Mouse (Mus musculus) MEL (cell line): ENCODE results near the gene Slc36a4. TPM values are rescaled to one million over a fixed set of nuclear protein-coding genes. Genes with fewer than 3 reads are reported as not detected.

Experiments
- DNase-seq: peaks from one replicate; pipeline ENCODE4 v3.0.0; 2011; ENCODE audit warnings: low read depth, low spot score
- H3K27ac ChIP-seq: 2 replicates; pipeline ENCODE4 v1.5.1; 2012; ENCODE audit warnings: low read depth, mild to moderate bottlenecking, control low read depth, low read length, moderate library complexity; ENCODE audit not compliant: control insufficient read depth
- H3K27me3 ChIP-seq, 2 experiments: fragments of 150-350 bp in 1 of 2; sonication (generic) in 1 of 2; 2 replicates each; pipeline ENCODE4 v1.6.1; 2012; ENCODE audit warnings: low read length in 2 of 2, mild to moderate bottlenecking in 2 of 2, improper control_type of control experiment in 1 of 2, moderate library complexity in 1 of 2; ENCODE audit not compliant: insufficient read depth in 2 of 2, control insufficient read depth in 1 of 2
- H3K36me3 ChIP-seq, 2 experiments: 2 replicates each; pipeline ENCODE4 v1.6.1; 2012 to 2014; ENCODE audit warnings: low read length in 2 of 2, improper control_type of control experiment in 1 of 2, inconsistent platforms in 1 of 2, mild to moderate bottlenecking in 1 of 2; ENCODE audit not compliant: insufficient read depth in 2 of 2, control insufficient read depth in 1 of 2
- H3K4me1 ChIP-seq, 2 experiments: fragments of 150-350 bp in 1 of 2; sonication (generic) in 1 of 2; 2 replicates each; pipeline ENCODE4 v1.6.1; 2012; ENCODE audit warnings: low read length in 2 of 2, improper control_type of control experiment in 1 of 2, mild to moderate bottlenecking in 1 of 2; ENCODE audit not compliant: insufficient read depth in 2 of 2, control insufficient read depth in 1 of 2
- H3K4me3 ChIP-seq, 2 experiments: fragments of 150-350 bp in 1 of 2; sonication (generic) in 1 of 2; 2 replicates each; pipeline ENCODE4 v1.5.1; 2012; ENCODE audit warnings: low read depth in 2 of 2, low read length in 2 of 2, mild to moderate bottlenecking in 2 of 2, moderate library complexity in 2 of 2, control low read depth in 1 of 2, improper control_type of control experiment in 1 of 2; ENCODE audit not compliant: control insufficient read depth in 1 of 2, insufficient read depth in 1 of 2
- H3K79me2 ChIP-seq: 2 replicates; pipeline ENCODE4 v1.6.1; 2012; ENCODE audit warnings: mild to moderate bottlenecking, low read length, moderate library complexity; ENCODE audit not compliant: control insufficient read depth, poor library complexity, insufficient read depth
- H3K9ac ChIP-seq: 2 replicates; pipeline ENCODE4 v1.6.1; 2012; ENCODE audit warnings: low read depth, mild to moderate bottlenecking, control low read depth, low read length, moderate library complexity; ENCODE audit not compliant: control insufficient read depth, poor library complexity, severe bottlenecking
- H3K9me3 ChIP-seq: fragments of 150-350 bp; sonication (generic); replicated peaks from 2 replicates; pipeline ENCODE4 v1.6.1; 2012; ENCODE audit warnings: mild to moderate bottlenecking, low read length, improper control_type of control experiment, moderate library complexity; ENCODE audit not compliant: insufficient read depth
- CTCF ChIP-seq, 3 experiments: IDR thresholded peaks in 2 of 3; conservative IDR thresholded peaks in 1 of 3; 2 replicates each; pipeline ENCODE4 v1.5.1; 2011 to 2012; ENCODE audit warnings: low read length in 3 of 3, low read depth in 2 of 3, mild to moderate bottlenecking in 2 of 3, improper control_type of control experiment in 1 of 3, inconsistent platforms in 1 of 3, mixed read lengths in 1 of 3, moderate library complexity in 1 of 3; ENCODE audit not compliant: control insufficient read depth in 1 of 3, insufficient read depth in 1 of 3, poor library complexity in 1 of 3, severe bottlenecking in 1 of 3
- E2F4 ChIP-seq: IDR thresholded peaks from 2 replicates; pipeline ENCODE4 v1.6.1; 2011; ENCODE audit warnings: low read depth, low read length, improper control_type of control experiment, borderline replicate concordance
- ELF1 ChIP-seq: IDR thresholded peaks from 2 replicates; pipeline ENCODE4 v1.6.1; 2014; ENCODE audit warnings: low read depth, mild to moderate bottlenecking, inconsistent platforms, low read length, improper control_type of control experiment, moderate library complexity
- EP300 ChIP-seq, 2 experiments: IDR thresholded peaks; 2 replicates each; pipeline ENCODE4 v1.6.1; 2011; ENCODE audit warnings: improper control_type of control experiment in 2 of 2, low read length in 2 of 2, low read depth in 1 of 2, mild to moderate bottlenecking in 1 of 2
- GABPA ChIP-seq: IDR thresholded peaks from 2 replicates; pipeline ENCODE4 v1.6.1; 2012; ENCODE audit warnings: low read depth, mild to moderate bottlenecking, inconsistent platforms, low read length, improper control_type of control experiment, moderate library complexity
- HCFC1 ChIP-seq: IDR thresholded peaks from 2 replicates; pipeline ENCODE4 v1.6.1; 2012; ENCODE audit warnings: low read depth, mild to moderate bottlenecking, inconsistent platforms, low read length, improper control_type of control experiment, moderate library complexity
- JUND ChIP-seq: IDR thresholded peaks from 2 replicates; pipeline ENCODE4 v1.6.1; 2011; ENCODE audit warnings: low read depth, mild to moderate bottlenecking, improper control_type of control experiment, low read length
- KAT2A ChIP-seq: conservative IDR thresholded peaks from 2 replicates; pipeline ENCODE4 v1.6.1; 2012; ENCODE audit warnings: low read depth, low read length, improper control_type of control experiment, inconsistent platforms
- MAZ ChIP-seq: IDR thresholded peaks from 2 replicates; pipeline ENCODE4 v1.6.1; 2012; ENCODE audit warnings: low read depth, mild to moderate bottlenecking, inconsistent platforms, low read length, improper control_type of control experiment
- MEF2A ChIP-seq: IDR thresholded peaks from 2 replicates; pipeline ENCODE4 v1.6.1; 2014; ENCODE audit warnings: low read depth, mild to moderate bottlenecking, inconsistent platforms, low read length, improper control_type of control experiment; ENCODE audit not compliant: poor library complexity, insufficient replicate concordance, severe bottlenecking; ENCODE audit errors: extremely low read depth
- MYC ChIP-seq: IDR thresholded peaks from 2 replicates; pipeline ENCODE4 v1.6.1; 2011; ENCODE audit warnings: low read depth, mild to moderate bottlenecking, low read length, improper control_type of control experiment, moderate library complexity
- NELFE ChIP-seq: IDR thresholded peaks from 2 replicates; pipeline ENCODE4 v1.6.1; 2011; ENCODE audit warnings: low read depth, low read length, improper control_type of control experiment
- POLR2A ChIP-seq, 2 experiments: IDR thresholded peaks; 2 replicates each; pipeline ENCODE4 v1.6.1; 2011 to 2012; ENCODE audit warnings: low read length in 2 of 2, mild to moderate bottlenecking in 2 of 2, control low read depth in 1 of 2, improper control_type of control experiment in 1 of 2, low read depth in 1 of 2, moderate library complexity in 1 of 2; ENCODE audit not compliant: control insufficient read depth in 1 of 2, insufficient read depth in 1 of 2, poor library complexity in 1 of 2
- POLR2AphosphoS2 ChIP-seq: IDR thresholded peaks from 2 replicates; pipeline ENCODE4 v1.6.1; 2011; ENCODE audit warnings: low read length, improper control_type of control experiment
- RCOR1 ChIP-seq: IDR thresholded peaks from 2 replicates; pipeline ENCODE4 v1.6.1; 2012; ENCODE audit warnings: low read depth, mild to moderate bottlenecking, inconsistent platforms, low read length, improper control_type of control experiment
- SIN3A ChIP-seq: IDR thresholded peaks from 2 replicates; pipeline ENCODE4 v1.6.1; 2012; ENCODE audit warnings: low read length, improper control_type of control experiment, inconsistent platforms
- SMC3 ChIP-seq: IDR thresholded peaks from 2 replicates; pipeline ENCODE4 v1.6.1; 2011; ENCODE audit warnings: low read depth, low read length, improper control_type of control experiment
- TAL1 ChIP-seq: IDR thresholded peaks from 2 replicates; pipeline ENCODE4 v1.6.1; 2012; ENCODE audit warnings: mild to moderate bottlenecking, inconsistent platforms, low read length, moderate library complexity, mixed read lengths
- TBP ChIP-seq: IDR thresholded peaks from 2 replicates; pipeline ENCODE4 v1.8.0; 2011; ENCODE audit warnings: low read depth, low read length, improper control_type of control experiment
- TCF12 ChIP-seq: IDR thresholded peaks from 2 replicates; pipeline ENCODE4 v1.6.1; 2014; ENCODE audit warnings: low read depth, mild to moderate bottlenecking, inconsistent platforms, low read length, improper control_type of control experiment, moderate library complexity
- USF1 ChIP-seq: IDR thresholded peaks from 2 replicates; pipeline ENCODE4 v1.6.1; 2014; ENCODE audit warnings: low read depth, mild to moderate bottlenecking, inconsistent platforms, low read length, improper control_type of control experiment, moderate library complexity
- USF2 ChIP-seq, 2 experiments: IDR thresholded peaks; 2 replicates each; pipeline ENCODE4 v1.6.1; 2011 to 2012; ENCODE audit warnings: improper control_type of control experiment in 2 of 2, low read length in 2 of 2, borderline replicate concordance in 1 of 2, inconsistent platforms in 1 of 2, low read depth in 1 of 2, mild to moderate bottlenecking in 1 of 2; ENCODE audit not compliant: insufficient read depth in 1 of 2
- ZC3H11A ChIP-seq: IDR thresholded peaks from 2 replicates; pipeline ENCODE4 v1.6.1; 2012; ENCODE audit warnings: low read depth, mild to moderate bottlenecking, inconsistent platforms, low read length, improper control_type of control experiment
- ZNF384 ChIP-seq: IDR thresholded peaks from 2 replicates; pipeline ENCODE4 v1.6.1; 2012; ENCODE audit warnings: low read depth, mild to moderate bottlenecking, inconsistent platforms, low read length, improper control_type of control experiment
- polyA plus RNA-seq, 2 experiments: library from polyadenylated mRNA; stranded (reverse) in 1 of 2; unstranded in 1 of 2; fragments of >175 nt in 1 of 2; fragments of >200 nt in 1 of 2; gene quantifications; 2 replicates each; pipeline versions ENCODE4 v1.2.1 to v1.2.4; 2012; ENCODE audit warnings: low replicate concordance in 2 of 2, low read depth in 1 of 2; ENCODE audit not compliant: insufficient read length in 2 of 2, insufficient read depth in 1 of 2, missing spikeins in 1 of 2
- total RNA-seq: library from RNA; depleted of rRNA; stranded (reverse); fragments of 300-350 nt; gene quantifications from 2 replicates; pipeline ENCODE4 v1.2.3, GENCODE M21; 2012

Gene Slc36a4
- total and polyA plus RNA-seq, 3 experiments = not detected

- no peaks in the 10 kb centered on the region for H3K4me1 ChIP-seq
- no peaks in the 10 kb centered on the region for H3K79me2 ChIP-seq
- H3K27ac ChIP-seq = no peak overlapping the region
- no peak for DNase-seq
- H3K9me3 ChIP-seq = no peaks in the 10 kb centered on the region
- TF ChIP-seq USF1 (no peak), ELF1 (no peak), TBP (no peak), RCOR1 (no peak), TAL1 (no peak), TCF12 (no peak), JUND (no peak)
- TF ChIP-seq, all 39 proteins: peak for 0
- Histone ChIP-seq H3K27me3 (no peaks in the 10 kb centered on the region), H3K36me3 (no peaks in the 10 kb centered on the region), H3K4me3 (no peak overlapping the region), H3K9ac (no peak overlapping the region)
Observed at GRCm38 (mm10) chr9:15737522-15737921, 28.0 kb downstream of the Slc36a4 start.

GRCm38 (mm10) chr9:15741428-15741827 is 31.9 kb downstream of the Slc36a4 start:
- DNase-seq = no peak
- Histone ChIP-seq H3K4me1 (no peaks in the 10 kb centered on the region), H3K9me3 (no peaks in the 10 kb centered on the region), H3K9ac (no peak overlapping the region), H3K27me3 (no peaks in the 10 kb centered on the region), H3K27ac (no peak overlapping the region)
- TF ChIP-seq MAZ = no peak
- TF ChIP-seq CTCF (IDR thresholded peaks at IDR 0.05 in 2 of 3, conservative IDR thresholded peaks at IDR 0.05 in 1 of 3; ENCODE audit: control insufficient read depth in 1 of 3, insufficient read depth in 1 of 3, low read depth in 2 of 3, low read length in 3 of 3, poor library complexity in 1 of 3, severe bottlenecking in 1 of 3) = no peak
- no peak for TF ChIP-seq EP300 (IDR thresholded peaks at IDR 0.05; ENCODE audit: low read depth in 1 of 2, low read length in 2 of 2)
- no peak for TF ChIP-seq SMC3
- TF ChIP-seq NELFE = no peak
- no peak for TF ChIP-seq GABPA
- TF ChIP-seq USF2 (IDR thresholded peaks at IDR 0.05; ENCODE audit: borderline replicate concordance in 1 of 2, insufficient read depth in 1 of 2, low read depth in 1 of 2, low read length in 2 of 2) = no peak
- no peak for TF ChIP-seq POLR2A (IDR thresholded peaks at IDR 0.05; ENCODE audit: control insufficient read depth in 1 of 2, insufficient read depth in 1 of 2, low read depth in 1 of 2, low read length in 2 of 2, poor library complexity in 1 of 2)
- TF ChIP-seq POLR2AphosphoS2 = no peak
- TF ChIP-seq, all 39 proteins: peak for 0
- no peak overlapping the region for H3K4me3 ChIP-seq
- H3K79me2 ChIP-seq = no peaks in the 10 kb centered on the region
- H3K36me3 ChIP-seq = no peaks in the 10 kb centered on the region

DNA sequence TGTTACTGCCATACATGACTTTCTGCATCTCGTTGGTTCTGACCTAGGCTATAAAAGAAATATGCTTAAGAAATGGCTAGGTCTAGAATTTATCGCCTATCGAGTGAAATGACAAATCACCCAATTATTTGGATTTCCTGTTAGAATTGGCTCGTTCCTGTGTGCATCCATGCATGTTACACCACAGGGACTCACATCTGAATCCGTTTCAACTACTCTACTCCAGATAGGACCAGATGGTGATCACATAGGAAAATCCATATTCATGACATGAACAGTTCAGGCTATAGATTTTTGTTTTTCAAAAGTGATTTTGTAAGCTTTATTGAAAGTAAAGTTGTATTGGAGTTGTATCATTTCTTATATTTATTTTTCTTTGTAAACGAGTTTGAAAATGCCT is 32.4 kb downstream of the Slc36a4 start:
- no peaks in the 10 kb centered on the region for H3K36me3 ChIP-seq
- H3K79me2 ChIP-seq = no peaks in the 10 kb centered on the region
- H3K4me1 ChIP-seq = no peaks in the 10 kb centered on the region
- no peaks in the 10 kb centered on the region for H3K9me3 ChIP-seq
- no peak for DNase-seq
- no peak overlapping the region for H3K4me3 ChIP-seq
- H3K27ac ChIP-seq = no peak overlapping the region
- H3K27me3 ChIP-seq = no peaks in the 10 kb centered on the region
- no peak overlapping the region for H3K9ac ChIP-seq
- no peak for TF ChIP-seq HCFC1
- TF ChIP-seq CTCF (IDR thresholded peaks at IDR 0.05 in 2 of 3, conservative IDR thresholded peaks at IDR 0.05 in 1 of 3; ENCODE audit: control insufficient read depth in 1 of 3, insufficient read depth in 1 of 3, low read depth in 2 of 3, low read length in 3 of 3, poor library complexity in 1 of 3, severe bottlenecking in 1 of 3) = no peak
- TF ChIP-seq MAZ = no peak
- TF ChIP-seq E2F4 = no peak
- TF ChIP-seq TAL1 = no peak
- no peak for TF ChIP-seq SMC3
- no peak for TF ChIP-seq KAT2A
- no peak for TF ChIP-seq MEF2A
- no peak for TF ChIP-seq ZC3H11A
- TF ChIP-seq ZNF384 = no peak
- TF ChIP-seq SIN3A = no peak
- TF ChIP-seq MYC = no peak
- no peak for TF ChIP-seq ELF1
- no peak for TF ChIP-seq GABPA
